Mouse (Mus musculus) kidney, postnatal 0 days (tissue): ENCODE measurements at regions not wholly inside any gene's neighbourhood (a gene's known extent, or its start where the extent isn't known, plus 50 kb on each side); places are given as distances from the start of the nearest gene placed in this dataset.
"Not testable (repeated sequence)": the region's sequence is repeated elsewhere in the genome, so short reads cannot be mapped to it uniquely, and the experiment has no call there.

ENCODE experiments used
- ATAC-seq: fragments of 200-750 bp; cut with Nextera tagmentation; replicated peaks from 2 replicates; pipeline ENCODE4 v1.8.0; 2017; ENCODE audit warnings: low read depth, moderate number of reproducible peaks, moderate TSS enrichment, moderate library complexity; ENCODE audit not compliant: low FRiP score
- DNase-seq: peaks from one replicate; pipeline ENCODE4 v3.0.0-alpha.2; 2016; ENCODE audit warnings: low spot score
- H3K27ac ChIP-seq: fragments of 300-500 bp; sonication (generic); 2 replicates; pipeline ENCODE4 v1.5.1; 2014; ENCODE audit warnings: mild to moderate bottlenecking
- H3K27me3 ChIP-seq: fragments of 300-500 bp; sonication (generic); 2 replicates; pipeline ENCODE4 v1.6.1; 2014; ENCODE audit warnings: low read length, mixed read lengths; ENCODE audit not compliant: insufficient read depth
- H3K36me3 ChIP-seq: fragments of 300-500 bp; sonication (generic); 2 replicates; pipeline ENCODE4 v1.6.1; 2014; ENCODE audit warnings: low read length, mixed read lengths; ENCODE audit not compliant: insufficient read depth
- H3K4me1 ChIP-seq: fragments of 300-500 bp; sonication (generic); replicated peaks from 2 replicates; pipeline ENCODE4 v1.6.1; 2014; ENCODE audit warnings: antibody characterized with exemption, low read length, mixed read lengths; ENCODE audit not compliant: insufficient read depth
- H3K4me2 ChIP-seq: fragments of 300-500 bp; sonication (generic); 2 replicates; pipeline ENCODE4 v1.6.1; 2014; ENCODE audit warnings: mild to moderate bottlenecking, low read length, moderate library complexity, mixed read lengths
- H3K4me3 ChIP-seq: fragments of 300-500 bp; sonication (generic); replicated peaks from 2 replicates; pipeline ENCODE4 v1.5.1; 2014; ENCODE audit warnings: low read depth, low read length
- H3K9ac ChIP-seq: fragments of 300-500 bp; sonication (generic); 2 replicates; pipeline ENCODE4 v1.6.1; 2014; ENCODE audit warnings: low read depth, low read length
- H3K9me3 ChIP-seq: fragments of 300-500 bp; sonication (generic); replicated peaks from 2 replicates; pipeline ENCODE4 v1.6.1; 2016; ENCODE audit warnings: low read length, inconsistent platforms, mixed read lengths
- CTCF ChIP-seq: IDR thresholded peaks from 2 replicates; pipeline ENCODE4 v1.5.1; 2016; ENCODE audit warnings: antibody characterized with exemption, low read depth, mild to moderate bottlenecking, moderate library complexity
- WGBS: fragments of 180-500 bp; shearing (Covaris S2); extraction: QIAGEN DNeasy Blood & Tissue Kit; methylation state at CpG from one replicate; pipeline ENCODE4 v1.1.7; 2014; 5-methylcytosine and 5-hydroxymethylcytosine counted together

GRCm38 (mm10) chr4:84163362-84163761, 511.7 kb downstream of the Bnc2 start:
- no peak for TF ChIP-seq CTCF
- no peak overlapping the region for H3K9ac ChIP-seq
- WGBS: 93% methylated on average over 6 of the region's 6 CpGs

GRCm38 (mm10) chr4:84165256-84165655, 509.8 kb downstream of the Bnc2 start:
- no peak overlapping the region for H3K27ac ChIP-seq
- no peaks in the 10 kb centered on the region for H3K36me3 ChIP-seq
- no peak for ATAC-seq
- no peak for DNase-seq
- no peak overlapping the region for H3K4me2 ChIP-seq
- TF ChIP-seq CTCF: no peak
- H3K9me3 ChIP-seq: no peaks in the 10 kb centered on the region
- H3K4me3 ChIP-seq: no peak overlapping the region
- H3K4me1 ChIP-seq: no peaks in the 10 kb centered on the region
- no peaks in the 10 kb centered on the region for H3K27me3 ChIP-seq
- 92% methylated on average over 3 of the region's 3 CpGs for WGBS
- H3K9ac ChIP-seq: no peak overlapping the region

More at GRCm38 (mm10) chr4:84163362-84163761, 511.7 kb downstream of the Bnc2 start:
- no peak for DNase-seq
- no peak for ATAC-seq
- Histone ChIP-seq H3K36me3 (no peaks in the 10 kb centered on the region), H3K9me3 (no peaks in the 10 kb centered on the region), H3K27me3 (no peaks in the 10 kb centered on the region), H3K27ac (no peak overlapping the region), H3K4me2 (no peak overlapping the region), H3K4me3 (no peak overlapping the region), H3K4me1 (no peaks in the 10 kb centered on the region)

- no peak overlapping the region for H3K4me2 ChIP-seq
- 27% methylated on average over 6 of the region's 6 CpGs for WGBS
- H3K27ac ChIP-seq: no peak overlapping the region
- H3K9ac ChIP-seq: no peak overlapping the region
- ATAC-seq (peak; percentile 36; the same call in 1 of the 2 replicates), DNase-seq (peak; percentile 78)
- no peak for TF ChIP-seq CTCF
- H3K4me1 ChIP-seq: no peaks in the 10 kb centered on the region
- H3K27me3 ChIP-seq: no peaks in the 10 kb centered on the region
- H3K9me3 ChIP-seq: no peaks in the 10 kb centered on the region
- no peak overlapping the region for H3K4me3 ChIP-seq
- H3K36me3 ChIP-seq: no peaks in the 10 kb centered on the region
These were observed 502.2 kb downstream of the Bnc2 start for GRCm38 (mm10) chr4:84172841-84173240.

- WGBS: 54% methylated on average over 2 of the region's 2 CpGs
- H3K9ac ChIP-seq: no peak overlapping the region
- no peaks in the 10 kb centered on the region for H3K27me3 ChIP-seq
- no peaks in the 10 kb centered on the region for H3K36me3 ChIP-seq
- H3K4me2 ChIP-seq: no peak overlapping the region
- no peak for DNase-seq
- no peaks in the 10 kb centered on the region for H3K9me3 ChIP-seq
- no peak overlapping the region for H3K4me3 ChIP-seq
- no peak for TF ChIP-seq CTCF
- no peak overlapping the region for H3K27ac ChIP-seq
- H3K4me1 ChIP-seq: no peaks in the 10 kb centered on the region
- ATAC-seq: no peak
These were observed 501.6 kb downstream of the Bnc2 start for GRCm38 (mm10) chr4:84173441-84173840.

- H3K4me1 ChIP-seq, H3K27ac ChIP-seq, H3K36me3 ChIP-seq, ATAC-seq, H3K27me3 ChIP-seq, DNase-seq, H3K9ac ChIP-seq, H3K4me3 ChIP-seq, H3K9me3 ChIP-seq, H3K4me2 ChIP-seq: not testable (repeated sequence)
- 97% methylated on average over 6 of the region's 6 CpGs for WGBS
These were observed 498.6 kb downstream of the Bnc2 start for GRCm38 (mm10) chr4:84176457-84176856.

GRCm38 (mm10) chr4:84177827-84178226, 497.2 kb downstream of the Bnc2 start:
- no peak for ATAC-seq
- no peak overlapping the region for H3K4me3 ChIP-seq
- no peak overlapping the region for H3K9ac ChIP-seq
- no peak overlapping the region for H3K4me2 ChIP-seq
- no peaks in the 10 kb centered on the region for H3K27me3 ChIP-seq
- no peaks in the 10 kb centered on the region for H3K9me3 ChIP-seq
- WGBS: 61% methylated on average over 3 of the region's 3 CpGs
- no peak overlapping the region for H3K27ac ChIP-seq
- H3K36me3 ChIP-seq: no peaks in the 10 kb centered on the region
- no peak for TF ChIP-seq CTCF
- DNase-seq: no peak
- H3K4me1 ChIP-seq: no peaks in the 10 kb centered on the region

- Histone ChIP-seq H3K27ac (no peak overlapping the region), H3K4me2 (no peak overlapping the region), H3K9me3 (no peaks in the 10 kb centered on the region), H3K36me3 (no peaks in the 10 kb centered on the region), H3K4me1 (no peaks in the 10 kb centered on the region), H3K9ac (no peak overlapping the region), H3K27me3 (no peaks in the 10 kb centered on the region), H3K4me3 (no peak overlapping the region)
- 90% methylated on average over 4 of the region's 4 CpGs for WGBS
- TF ChIP-seq CTCF: no peak
- ATAC-seq: no peak
- DNase-seq: no peak
These were observed 490.6 kb downstream of the Bnc2 start for GRCm38 (mm10) chr4:84184436-84184835.
